Mouse (Mus musculus): ENCODE results near the gene Wnt5b.

GRCm38 (mm10) chr6:119458166-119458565 is 86.0 kb downstream of the Wnt5b start:
- no peak for TF ChIP-seq POLR2A (IDR thresholded peaks at IDR 0.05; ENCODE audit: borderline replicate concordance, control insufficient read depth, low read depth, low read length)
- TF ChIP-seq CTCF (IDR thresholded peaks at IDR 0.05; ENCODE audit: control insufficient read depth, insufficient read depth, low read length) = no peak

Data from bone marrow, adult 2 months (tissue).